Mouse (Mus musculus) urinary bladder, postnatal 25 days (tissue): ENCODE measurements around the gene Spaar.

Experiments
- DNase-seq: peaks from one replicate; pipeline ENCODE4 v3.0.0; 2022; ENCODE audit warnings: low spot score

Spaar gene

GRCm38 (mm10) chr4:43798936-43799335, 69.1 kb downstream of the Spaar start:
- DNase-seq, result no peak
